Mouse (Mus musculus): ENCODE data around the gene Dgkh.

GRCm38 (mm10) chr14:78689950-78690349 is 42.6 kb downstream of the Dgkh start:
- TF ChIP-seq POLR2A (IDR thresholded peaks at IDR 0.05; ENCODE audit: extremely low read depth, insufficient read depth, low read length) (no peak), CTCF (IDR thresholded peaks at IDR 0.05; ENCODE audit: low read depth, low read length) (no peak)
